Mouse (Mus musculus) forebrain, embryonic 16.5 days (tissue): ENCODE data around the gene Gm20388. TPM values are rescaled to one million over a fixed set of nuclear protein-coding genes. Genes with fewer than 3 reads are reported as not detected.

Experiments
- ATAC-seq: fragments of 200-750 bp; cut with Nextera tagmentation; 2 replicates; pipeline ENCODE4 v1.8.0; 2017; ENCODE audit warnings: mild to moderate bottlenecking, moderate library complexity
- H3K27ac ChIP-seq: fragments of 300-500 bp; sonication (generic); 2 replicates; pipeline ENCODE4 v1.5.1; 2014; ENCODE audit warnings: low read length, control low read depth
- H3K27me3 ChIP-seq: fragments of 300-500 bp; sonication (generic); replicated peaks from 2 replicates; pipeline ENCODE4 v1.6.1; 2014; ENCODE audit warnings: low read length; ENCODE audit not compliant: control insufficient read depth, insufficient read depth
- H3K36me3 ChIP-seq: fragments of 300-500 bp; sonication (generic); 2 replicates; pipeline ENCODE4 v1.6.1; 2014; ENCODE audit not compliant: control insufficient read depth, insufficient read depth
- H3K4me1 ChIP-seq: fragments of 300-500 bp; sonication (generic); replicated peaks from 2 replicates; pipeline ENCODE4 v1.6.1; 2014; ENCODE audit warnings: low read length; ENCODE audit not compliant: control insufficient read depth, insufficient read depth
- H3K4me2 ChIP-seq: fragments of 300-500 bp; sonication (generic); 2 replicates; pipeline ENCODE4 v1.6.1; 2014; ENCODE audit warnings: mild to moderate bottlenecking, low read length, control low read depth
- H3K4me3 ChIP-seq: fragments of 300-500 bp; sonication (generic); replicated peaks from 2 replicates; pipeline ENCODE4 v1.5.1; 2014; ENCODE audit warnings: mild to moderate bottlenecking, low read length, control low read depth
- H3K9ac ChIP-seq: fragments of 300-500 bp; sonication (generic); replicated peaks from 2 replicates; pipeline ENCODE4 v1.6.1; 2014; ENCODE audit warnings: low read depth, low read length, control low read depth
- H3K9me3 ChIP-seq: fragments of 300-500 bp; sonication (generic); 2 replicates; pipeline ENCODE4 v1.6.1; 2016; ENCODE audit warnings: low read length; ENCODE audit not compliant: control insufficient read depth
- WGBS: fragments of 180-500 bp; shearing (Covaris S2); extraction: QIAGEN DNeasy Blood & Tissue Kit; methylation state at CpG from one replicate; pipeline ENCODE4 v1.1.7; 2014; 5-methylcytosine and 5-hydroxymethylcytosine counted together
- polyA plus RNA-seq: library from polyadenylated mRNA; unstranded; fragments of >200 nt; fragmentation: Nextera tagmentation; extraction: Ambion mirVana; gene quantifications from 2 replicates; pipeline ENCODE4 v1.2.1, GENCODE M21; 2015

The Gm20388 gene
- polyA plus RNA-seq, 1 experiment from 2014 or later, result 4.7 TPM

DNA sequence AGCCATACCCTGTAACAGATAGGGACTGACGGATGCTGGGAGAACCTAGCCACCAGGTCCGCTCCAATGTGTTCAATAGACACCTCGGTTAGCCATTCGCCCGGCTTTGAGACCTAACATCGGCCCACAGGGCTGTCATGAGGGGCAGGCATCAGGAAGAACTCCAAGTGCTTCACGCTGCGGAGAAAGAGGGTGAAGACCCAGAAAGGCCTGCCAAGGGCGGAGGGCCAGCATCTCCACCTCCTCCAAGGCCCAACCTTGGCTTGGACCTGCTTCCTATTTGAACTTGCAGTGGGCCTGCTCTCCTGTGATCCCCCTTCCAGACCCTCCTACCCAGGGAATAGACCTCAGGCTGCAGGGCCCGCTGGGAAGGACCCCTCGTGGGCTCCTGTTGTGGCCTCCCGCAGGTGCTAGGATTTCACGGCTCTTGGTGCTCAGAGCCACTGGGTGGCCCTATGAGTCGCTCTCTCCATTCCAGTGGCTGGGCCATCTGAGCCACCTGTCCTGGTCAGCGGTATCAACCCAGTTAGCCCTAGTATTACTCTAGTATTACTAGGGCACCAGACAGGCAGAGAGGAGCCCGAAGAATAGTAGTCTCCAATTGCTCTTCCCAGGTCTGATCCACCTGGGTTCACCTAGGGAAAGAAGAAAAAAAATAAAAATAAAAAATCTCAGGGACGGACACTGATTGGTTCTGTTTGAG lies 279.6 kb downstream of the Gm20388 start:
- peaks cover 26% of the 10 kb centered on the region for H3K4me1 ChIP-seq
- no peak overlapping the region for H3K4me3 ChIP-seq
- no peak overlapping the region for H3K4me2 ChIP-seq
- H3K27me3 ChIP-seq, result no peaks in the 10 kb centered on the region
- no peak overlapping the region for H3K9ac ChIP-seq
- no peaks in the 10 kb centered on the region for H3K9me3 ChIP-seq
- ATAC-seq, result no peak
- H3K36me3 ChIP-seq, result no peaks in the 10 kb centered on the region
- H3K27ac ChIP-seq, result no peak overlapping the region
- WGBS, result 83% methylated on average over 17 of the region's 17 CpGs

DNA sequence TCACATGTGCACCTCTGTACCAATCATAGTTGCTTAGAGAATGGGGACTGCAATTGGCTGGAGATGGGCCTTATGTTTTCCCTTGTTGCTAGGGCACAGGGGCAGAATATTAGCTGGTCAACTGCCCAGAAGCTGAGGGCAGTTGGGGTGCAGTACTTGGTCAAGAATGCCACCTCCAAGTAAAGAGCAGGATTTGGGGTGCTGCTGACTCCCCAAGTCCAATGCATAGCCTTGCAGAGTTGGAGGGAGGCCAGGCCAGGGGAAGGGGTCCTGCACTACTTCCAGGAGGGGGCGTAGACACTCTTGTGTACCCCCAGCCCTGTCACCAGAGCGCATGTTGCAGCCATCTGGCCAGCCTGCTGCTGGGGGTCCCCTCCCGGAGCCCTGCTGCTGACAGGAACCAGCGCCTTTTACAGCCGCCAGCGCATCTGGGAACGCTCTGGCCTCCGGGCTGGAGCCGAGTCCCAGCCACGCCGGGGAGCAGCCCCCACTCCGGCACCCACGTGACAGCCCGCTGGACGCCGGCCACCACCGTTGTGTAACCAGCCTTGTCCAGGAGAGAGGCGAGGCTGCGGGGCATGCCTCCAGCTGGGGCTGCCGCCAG lies 280.3 kb downstream of the Gm20388 start:
- peak; percentile 82 for ATAC-seq
- WGBS, result 51% methylated on average over 19 of the region's 20 CpGs
- H3K27me3 ChIP-seq, result no peaks in the 10 kb centered on the region
- H3K9ac ChIP-seq, result 0 out of 2 replicates have a peak overlapping the region, but pooled peaks have one; percentile 17
- H3K9me3 ChIP-seq, result no peaks in the 10 kb centered on the region
- peak overlapping the region; percentile 41 for H3K27ac ChIP-seq
- peak overlapping the region; percentile 46 for H3K4me2 ChIP-seq
- peaks cover 19% of the 10 kb centered on the region for H3K4me1 ChIP-seq
- H3K36me3 ChIP-seq, result no peaks in the 10 kb centered on the region
- H3K4me3 ChIP-seq, result no peak overlapping the region

DNA sequence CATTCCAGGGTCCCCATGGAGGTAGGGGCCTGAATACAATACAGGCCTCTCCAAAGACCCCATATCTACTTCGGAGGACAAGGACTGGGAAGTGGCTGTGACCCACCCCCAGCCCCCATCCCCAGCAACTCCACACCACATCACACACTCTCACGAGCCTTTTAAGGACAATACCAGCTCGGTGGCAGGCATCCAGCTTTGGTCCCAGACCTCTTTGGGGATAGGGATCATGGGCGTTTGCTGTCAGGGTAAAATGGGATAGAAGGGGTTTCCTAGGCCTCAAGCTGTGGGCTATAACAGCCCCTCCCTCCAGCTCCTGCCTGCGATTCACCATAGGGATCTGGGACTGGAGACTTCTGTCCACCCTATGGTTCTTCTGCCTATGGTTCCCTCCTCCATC lies 281.0 kb downstream of the Gm20388 start:
- Histone ChIP-seq H3K9ac (no peak overlapping the region), H3K4me1 (peaks cover 14% of the 10 kb centered on the region), H3K27me3 (no peaks in the 10 kb centered on the region), H3K4me3 (no peak overlapping the region), H3K27ac (no peak overlapping the region), H3K9me3 (no peaks in the 10 kb centered on the region), H3K36me3 (no peaks in the 10 kb centered on the region), H3K4me2 (no peak overlapping the region)
- 0 out of 2 replicates have a peak, but pooled peaks have one; percentile 12 for ATAC-seq
- WGBS, result 44% methylated on average over 5 of the region's 5 CpGs

DNA sequence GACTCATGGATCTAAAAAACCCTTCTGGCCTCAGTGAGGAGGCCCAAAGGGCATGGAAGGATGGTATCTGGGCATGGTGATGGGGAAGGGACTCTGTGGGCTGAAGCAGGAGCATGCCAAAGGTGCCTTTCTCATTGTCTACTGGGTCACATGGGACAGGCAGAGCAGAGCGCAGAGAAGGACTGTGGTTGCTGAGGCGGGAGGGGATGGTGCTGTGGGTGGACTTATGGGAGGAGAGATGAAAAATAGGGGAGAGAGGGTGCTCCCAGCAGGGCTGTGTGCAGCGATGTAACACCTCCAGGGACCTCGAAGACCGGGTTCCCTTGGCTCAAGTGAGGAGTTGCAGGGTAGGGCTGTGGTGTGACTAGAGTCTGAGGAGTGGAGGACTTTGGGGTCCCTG lies 281.5 kb downstream of the Gm20388 start:
- Histone ChIP-seq H3K4me3 (no peak overlapping the region), H3K27ac (no peak overlapping the region), H3K4me2 (no peak overlapping the region), H3K27me3 (no peaks in the 10 kb centered on the region), H3K36me3 (no peaks in the 10 kb centered on the region), H3K4me1 (peaks cover 13% of the 10 kb centered on the region), H3K9me3 (no peaks in the 10 kb centered on the region), H3K9ac (no peak overlapping the region)
- 98% methylated on average over 5 of the region's 5 CpGs for WGBS
- ATAC-seq, result no peak

DNA sequence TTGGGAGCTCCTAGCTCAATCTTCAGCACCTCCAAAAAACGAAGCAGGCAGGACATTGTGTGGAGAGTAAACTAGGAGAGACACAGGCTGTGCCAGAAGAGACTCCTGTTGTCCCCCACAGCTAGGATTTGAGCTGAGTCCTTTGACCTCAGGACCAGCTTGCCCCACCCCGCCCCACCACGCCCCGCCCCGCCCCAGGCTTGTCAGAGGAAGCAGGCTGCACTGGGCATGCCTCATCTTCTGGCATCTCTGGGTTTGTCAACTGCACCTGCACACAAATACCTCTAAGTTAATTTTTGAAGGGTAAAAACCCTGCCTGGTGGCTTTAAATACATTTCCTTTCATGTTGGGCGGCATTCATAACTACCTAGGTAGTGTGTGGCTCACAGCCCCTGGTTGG lies 290.7 kb downstream of the Gm20388 start:
- no peaks in the 10 kb centered on the region for H3K9me3 ChIP-seq
- H3K4me1 ChIP-seq, result no peaks in the 10 kb centered on the region
- no peak for ATAC-seq
- no peaks in the 10 kb centered on the region for H3K27me3 ChIP-seq
- no peak overlapping the region for H3K4me2 ChIP-seq
- H3K36me3 ChIP-seq, result no peaks in the 10 kb centered on the region
- no peak overlapping the region for H3K4me3 ChIP-seq
- 87% methylated on average over 6 of the region's 6 CpGs for WGBS
- H3K9ac ChIP-seq, result no peak overlapping the region
- H3K27ac ChIP-seq, result no peak overlapping the region

DNA sequence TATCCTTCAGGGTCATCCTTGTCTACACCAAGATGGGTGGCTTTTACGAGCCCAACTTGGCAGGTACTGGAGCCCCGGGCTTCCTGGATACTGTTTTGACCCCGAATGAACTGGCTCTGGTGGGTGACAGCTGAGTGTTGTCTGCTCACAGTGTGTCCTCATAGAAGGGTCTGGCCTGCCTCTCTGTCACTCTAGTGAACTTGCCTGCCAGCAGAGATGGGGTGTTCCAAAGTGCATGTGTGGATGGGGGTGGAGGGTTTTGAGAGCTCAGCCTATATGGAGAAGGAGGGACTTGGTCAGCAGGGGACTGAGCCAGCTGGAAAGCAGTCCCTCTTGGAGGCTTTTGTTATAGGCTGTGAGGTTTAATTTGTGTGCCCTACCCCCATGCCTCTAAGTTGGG lies 291.9 kb downstream of the Gm20388 start:
- 70% methylated on average over 3 of the region's 3 CpGs for WGBS
- Histone ChIP-seq H3K4me1 (no peaks in the 10 kb centered on the region), H3K27ac (no peak overlapping the region), H3K27me3 (no peaks in the 10 kb centered on the region), H3K4me3 (no peak overlapping the region), H3K9me3 (no peaks in the 10 kb centered on the region), H3K4me2 (no peak overlapping the region), H3K36me3 (no peaks in the 10 kb centered on the region), H3K9ac (no peak overlapping the region)
- ATAC-seq, result no peak

DNA sequence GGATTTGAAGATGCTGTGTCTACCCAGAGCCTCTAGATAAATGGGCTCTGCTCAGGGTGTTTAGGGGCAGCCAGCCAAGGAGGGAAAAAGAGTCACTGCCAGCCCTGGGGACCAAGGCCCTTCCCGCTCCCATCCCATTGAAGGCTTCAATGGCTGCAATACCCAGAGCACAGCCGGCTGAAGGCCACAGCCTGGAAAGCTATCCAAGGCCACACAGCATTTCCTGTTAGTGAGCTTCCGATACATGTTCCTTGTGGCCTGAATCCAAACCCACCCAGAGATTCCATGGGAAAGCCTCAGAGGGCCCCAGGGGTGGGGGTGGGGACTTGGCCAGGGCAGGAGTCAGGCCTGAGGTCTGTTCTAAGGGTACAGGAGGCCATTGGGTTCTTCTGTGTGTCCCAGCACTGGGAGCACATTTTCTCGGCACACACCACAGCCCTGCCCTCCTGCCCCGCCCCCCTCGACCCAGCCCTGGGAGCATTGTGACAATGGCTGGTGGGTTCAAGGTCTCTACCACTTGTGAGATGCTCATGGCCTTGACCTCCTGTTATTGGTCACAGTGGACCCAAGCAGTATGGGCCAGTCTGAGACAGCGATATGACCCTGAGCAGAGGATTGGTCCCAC lies 294.2 kb downstream of the Gm20388 start:
- no peaks in the 10 kb centered on the region for H3K27me3 ChIP-seq
- no peaks in the 10 kb centered on the region for H3K36me3 ChIP-seq
- H3K4me1 ChIP-seq, result no peaks in the 10 kb centered on the region
- no peak overlapping the region for H3K27ac ChIP-seq
- no peak overlapping the region for H3K4me3 ChIP-seq
- WGBS, result 76% methylated on average over 7 of the region's 7 CpGs
- H3K4me2 ChIP-seq, result no peak overlapping the region
- no peak for ATAC-seq
- no peaks in the 10 kb centered on the region for H3K9me3 ChIP-seq
- no peak overlapping the region for H3K9ac ChIP-seq

DNA sequence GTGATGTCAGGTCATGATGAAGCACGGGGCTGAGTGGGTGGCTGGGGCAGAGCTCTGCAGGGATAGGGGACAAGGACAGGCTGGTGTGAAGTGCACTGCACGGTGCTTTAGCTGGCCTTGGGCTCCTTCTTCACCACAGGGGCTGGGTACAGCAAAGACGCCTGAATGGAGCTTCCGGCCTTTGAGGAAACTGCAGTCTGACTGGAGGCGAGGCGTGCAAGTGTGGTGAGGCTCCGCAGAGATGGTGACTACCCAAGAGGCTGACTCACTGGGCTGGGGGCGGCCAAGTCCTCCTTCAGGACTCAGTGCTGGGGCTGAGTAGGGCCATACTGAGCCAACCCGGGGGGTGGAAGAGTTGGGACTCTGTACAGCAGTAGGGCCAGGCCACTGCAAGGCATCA lies 295.3 kb downstream of the Gm20388 start:
- ATAC-seq, result no peak
- Histone ChIP-seq H3K9ac (no peak overlapping the region), H3K4me1 (peaks cover 2% of the 10 kb centered on the region; the same call in 1 of the 2 replicates), H3K36me3 (no peaks in the 10 kb centered on the region), H3K27me3 (no peaks in the 10 kb centered on the region), H3K4me2 (no peak overlapping the region), H3K4me3 (no peak overlapping the region), H3K27ac (no peak overlapping the region), H3K9me3 (no peaks in the 10 kb centered on the region)
- WGBS, result 83% methylated on average over 9 of the region's 9 CpGs

DNA sequence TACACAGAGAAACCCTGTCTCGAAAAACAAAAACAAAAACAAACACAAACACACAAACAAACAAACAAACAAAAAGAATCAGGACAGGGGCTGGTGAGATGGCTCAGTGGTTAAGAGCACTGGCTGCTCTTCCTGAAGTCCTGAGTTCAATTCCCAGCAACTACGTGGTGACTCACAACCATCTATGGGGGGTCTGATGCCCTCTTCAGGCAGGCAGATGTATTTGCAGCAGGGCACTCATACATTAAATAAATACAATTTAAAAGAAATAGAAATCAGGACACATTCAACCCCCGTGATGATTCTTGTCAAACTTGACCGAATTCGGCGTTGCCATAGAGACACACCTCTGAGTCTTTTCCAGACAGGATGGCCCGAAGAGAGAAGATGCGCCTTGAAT lies 296.7 kb downstream of the Gm20388 start:
- H3K9me3 ChIP-seq, result no peaks in the 10 kb centered on the region

More for the DNA sequence above, 296.7 kb downstream of the Gm20388 start:
- Histone ChIP-seq H3K4me2 (no peak overlapping the region), H3K36me3 (no peaks in the 10 kb centered on the region), H3K4me3 (no peak overlapping the region), H3K27ac (no peak overlapping the region), H3K9ac (no peak overlapping the region), H3K27me3 (no peaks in the 10 kb centered on the region), H3K4me1 (peaks cover 2% of the 10 kb centered on the region; the same call in 1 of the 2 replicates)
- ATAC-seq, result no peak
- 87% methylated on average over 8 of the region's 8 CpGs for WGBS
